Mouse (Mus musculus): ENCODE measurements at regions not wholly inside any gene's neighbourhood (a gene's known extent, or its start where the extent isn't known, plus 50 kb on each side); places are given as distances from the start of the nearest gene placed in this dataset.

GRCm38 (mm10) chr5:80178723-80179122 is 841.2 kb upstream of the Adgrl3 start:
- Histone ChIP-seq H3K27ac (no peak overlapping the region), H3K4me3 (no peak overlapping the region)
- TF ChIP-seq CTCF (conservative IDR thresholded peaks at IDR 0.05): no peak
- peak in 1 of 2 experiments; percentile 3 for DNase-seq (ENCODE audit: low spot score in 2 of 2)

GRCm38 (mm10) chr5:80180280-80180679 is 839.7 kb upstream of the Adgrl3 start:
- Histone ChIP-seq H3K27ac (no peak overlapping the region), H3K4me3 (no peak overlapping the region)
- TF ChIP-seq CTCF (conservative IDR thresholded peaks at IDR 0.05): no peak
- no peak for DNase-seq (ENCODE audit: low spot score in 2 of 2)

GRCm38 (mm10) chr5:80192418-80192817 is 827.5 kb upstream of the Adgrl3 start:
- DNase-seq (ENCODE audit: low spot score in 2 of 2): no peak

GRCm38 (mm10) chr5:80199626-80200025 is 820.3 kb upstream of the Adgrl3 start:
- no peak for DNase-seq (ENCODE audit: low spot score in 2 of 2)
- Histone ChIP-seq H3K27ac (no peak overlapping the region), H3K4me3 (no peak overlapping the region)
- TF ChIP-seq CTCF (conservative IDR thresholded peaks at IDR 0.05): no peak

More at GRCm38 (mm10) chr5:80192418-80192817, 827.5 kb upstream of the Adgrl3 start:
- no peak for TF ChIP-seq CTCF (conservative IDR thresholded peaks at IDR 0.05)
- Histone ChIP-seq H3K4me3 (no peak overlapping the region), H3K27ac (no peak overlapping the region)

- no peak for TF ChIP-seq CTCF (conservative IDR thresholded peaks at IDR 0.05)
- no peak overlapping the region for H3K27ac ChIP-seq
- DNase-seq (ENCODE audit: low spot score in 2 of 2): no peak
- H3K4me3 ChIP-seq: no peak overlapping the region
Observed at GRCm38 (mm10) chr5:80248530-80249122, 771.3 kb upstream of the Adgrl3 start.

GRCm38 (mm10) chr5:80251961-80252360 is 768.0 kb upstream of the Adgrl3 start:
- no peak for DNase-seq (ENCODE audit: low spot score in 2 of 2)
- TF ChIP-seq CTCF (conservative IDR thresholded peaks at IDR 0.05): no peak
- H3K27ac ChIP-seq: no peak overlapping the region
- no peak overlapping the region for H3K4me3 ChIP-seq

GRCm38 (mm10) chr5:80255046-80255445 is 764.9 kb upstream of the Adgrl3 start:
- TF ChIP-seq CTCF (conservative IDR thresholded peaks at IDR 0.05): no peak
- no peak overlapping the region for H3K27ac ChIP-seq
- DNase-seq (ENCODE audit: low spot score in 2 of 2): no peak

GRCm38 (mm10) chr5:80274589-80274988 is 745.3 kb upstream of the Adgrl3 start:
- DNase-seq (ENCODE audit: low spot score in 2 of 2): no peak
- no peak overlapping the region for H3K27ac ChIP-seq
- no peak overlapping the region for H3K4me3 ChIP-seq
- no peak for TF ChIP-seq CTCF (conservative IDR thresholded peaks at IDR 0.05)

More at GRCm38 (mm10) chr5:80255046-80255445, 764.9 kb upstream of the Adgrl3 start:
- no peak overlapping the region for H3K4me3 ChIP-seq

GRCm38 (mm10) chr5:80275232-80275866 is 744.6 kb upstream of the Adgrl3 start:
- no peak for TF ChIP-seq CTCF (conservative IDR thresholded peaks at IDR 0.05)
- Histone ChIP-seq H3K4me3 (no peak overlapping the region), H3K27ac (no peak overlapping the region)
- no peak for DNase-seq (ENCODE audit: low spot score in 2 of 2)
